Comparison of ENCODE assay signal across 12 mouse cellular contexts in the genomic region with DNA sequence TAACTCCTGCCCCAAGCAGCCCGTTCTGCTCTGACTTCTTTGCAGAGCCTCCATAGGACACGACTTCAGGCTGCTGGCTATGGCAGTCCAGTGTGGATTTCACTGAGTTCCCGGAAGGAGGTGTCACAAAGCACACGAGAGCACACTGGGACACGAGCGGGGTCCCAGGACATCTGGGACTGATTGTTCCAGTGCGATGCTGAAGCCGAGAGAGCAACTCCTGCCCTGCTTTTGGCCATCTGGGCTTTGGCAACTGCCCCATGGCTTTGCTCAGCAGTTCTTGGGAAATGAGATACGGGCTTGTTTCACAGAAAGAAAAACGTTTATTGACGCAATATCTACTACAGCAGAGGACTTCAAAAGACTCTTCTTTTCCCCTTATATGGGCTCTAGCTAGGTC. TPM values are rescaled to one million over a fixed set of nuclear protein-coding genes. Genes with fewer than 3 reads are reported as not detected.
A peak's percentile ranks its signal among the peaks of the same experiment; 100 is the strongest.
DNase-seq lines count a peak whose midpoint lies in the region; ATAC-seq lines count a peak whose summit lies in the region.
"Had no signal": no experiment of that assay in that cellular context is flagged by ENCODE, and none has a peak within 500 bp of the region (broad histone marks: within the 10 kb centered on the region; RNA-seq: fewer than 3 reads in every experiment).

No protein-coding gene starts in this region.

- H3K27me3 ChIP-seq in limb, embryonic 11.5 days (ENCODE audit: control insufficient read depth, insufficient read depth, low read length), result no peaks in the 10 kb centered on the region

- H3K4me1 ChIP-seq in limb, embryonic 11.5 days (ENCODE audit: control insufficient read depth, insufficient read depth, low read length), result no peaks in the 10 kb centered on the region
- H3K4me1 ChIP-seq: forebrain, embryonic 10.5 days had no signal

- ATAC-seq in limb, embryonic 11.5 days (ENCODE audit: insufficient number of reproducible peaks, low FRiP score, low TSS enrichment, low read depth), result no peak
- no peak for ATAC-seq in frontal cortex, adult (ENCODE audit: low TSS enrichment)
- ATAC-seq in erythroid progenitor cell, adult 5-6 weeks (replicated peaks; ENCODE audit: low FRiP score, poor library complexity, severe bottlenecking), result no peak

- H3K4me3 ChIP-seq in limb, embryonic 11.5 days (ENCODE audit: low read depth, low read length), result no peak overlapping the region
- H3K4me3 ChIP-seq: forebrain, embryonic 10.5 days had no signal

- WGBS in limb, embryonic 11.5 days, result 28% methylated on average over 11 of the region's 11 CpGs

- H3K27ac ChIP-seq in limb, embryonic 11.5 days (replicated peaks; ENCODE audit: low read depth, low read length), result no peak overlapping the region
- H3K27ac ChIP-seq: forebrain, embryonic 10.5 days had no signal

- no peaks in the 10 kb centered on the region for H3K36me3 ChIP-seq in limb, embryonic 11.5 days (ENCODE audit: control insufficient read depth, insufficient read depth, low read length)
- H3K36me3 ChIP-seq: forebrain, embryonic 10.5 days had no signal

- DNase-seq in adrenal gland, adult (ENCODE audit: inconsistent age in 2 of 2, low spot score in 1 of 2), result peak; percentile 10 to 46
- no peak for DNase-seq in adrenal gland, postnatal 4 days (ENCODE audit: low spot score in 2 of 2)
- peak; percentile 40 for DNase-seq in embryo, embryonic 10 days (ENCODE audit: low spot score)
- peak; percentile 34 to 46 for DNase-seq in gastrocnemius, postnatal 36 days
- DNase-seq in limb, embryonic 11.5 days (ENCODE audit: low spot score), result peak; percentile 48
- DNase-seq in urinary bladder, adult 2 months (ENCODE audit: low spot score), result no peak

- H3K9me3 ChIP-seq in limb, embryonic 11.5 days (ENCODE audit: control insufficient read depth, low read length), result no peaks in the 10 kb centered on the region
- H3K9me3 ChIP-seq: forebrain, embryonic 10.5 days had no signal

- H3K9ac ChIP-seq in limb, embryonic 11.5 days (ENCODE audit: low read length), result no peak overlapping the region

- intact Hi-C loops in gastrocnemius, postnatal 36 days (cut with DNase I), result no loop called here

- H3K4me2 ChIP-seq in limb, embryonic 11.5 days (ENCODE audit: low read depth, severe bottlenecking), result no peak overlapping the region

RNA-seq across cellular contexts. Expression of gene Rad1, which starts 20.3 kb away (rescaled TPM):
- 10 to 100 TPM; 16.8 to 17.0 TPM for total RNA-seq in adrenal gland, postnatal 4 days (2021)
- total RNA-seq in gastrocnemius, postnatal 36 days (2021), result 1 to 10 TPM; 4.5 to 5.0 TPM
- 33.6 and 39.1 TPM in 2 replicates for polyA plus RNA-seq in limb, embryonic 11.5 days (2014; fragmentation: Nextera tagmentation; extraction: Ambion mirVana)
- polyA plus RNA-seq in urinary bladder, adult 2 months (2012; rRNA removed), result 15.4 and 20.9 TPM in 2 replicates
- 12.6 and 15.9 TPM in 2 replicates for total RNA-seq in erythroid progenitor cell, adult 5-6 weeks (2015; ENCODE audit: low replicate concordance)
- total RNA-seq in erythroid progenitor cell, adult 5-6 weeks (2017; ENCODE audit: low replicate concordance), result 5.4 and 11.6 TPM in 2 replicates

RNA-seq across cellular contexts. Expression of gene Brix1, which starts 20.4 kb away (rescaled TPM):
- total RNA-seq in adrenal gland, postnatal 4 days (2021), result 10 to 100 TPM; 58.6 to 60.3 TPM
- 10 to 100 TPM; 15.2 to 17.6 TPM for total RNA-seq in gastrocnemius, postnatal 36 days (2021)
- 146 and 162 TPM in 2 replicates for polyA plus RNA-seq in limb, embryonic 11.5 days (2014; fragmentation: Nextera tagmentation; extraction: Ambion mirVana)
- 22.9 and 24.6 TPM in 2 replicates for polyA plus RNA-seq in urinary bladder, adult 2 months (2012; rRNA removed)
- 12.6 and 20.1 TPM in 2 replicates for total RNA-seq in erythroid progenitor cell, adult 5-6 weeks (2015; ENCODE audit: low replicate concordance)
- 10.0 and 11.1 TPM in 2 replicates for total RNA-seq in erythroid progenitor cell, adult 5-6 weeks (2017; ENCODE audit: low replicate concordance)

RNA-seq across cellular contexts. Expression of gene Dnajc21, which starts 35.8 kb away (rescaled TPM):
- total RNA-seq in adrenal gland, postnatal 4 days (2021), result 10 to 100 TPM; 22.3 to 28.3 TPM
- total RNA-seq in gastrocnemius, postnatal 36 days (2021), result 10 to 100 TPM; 53.6 to 61.4 TPM
- polyA plus RNA-seq in limb, embryonic 11.5 days (2014; fragmentation: Nextera tagmentation; extraction: Ambion mirVana), result 18.3 and 20.8 TPM in 2 replicates
- polyA plus RNA-seq in urinary bladder, adult 2 months (2012; rRNA removed), result 9.6 and 13.2 TPM in 2 replicates
- 10.8 and 20.5 TPM in 2 replicates for total RNA-seq in erythroid progenitor cell, adult 5-6 weeks (2015; ENCODE audit: low replicate concordance)
- total RNA-seq in erythroid progenitor cell, adult 5-6 weeks (2017; ENCODE audit: low replicate concordance), result 15.2 and 15.8 TPM in 2 replicates

RNA-seq across cellular contexts. Expression of gene Ttc23l, which starts 52.4 kb away (rescaled TPM):
- total RNA-seq in adrenal gland, postnatal 4 days (2021), result not detected
- not detected for total RNA-seq in gastrocnemius, postnatal 36 days (2021)
- not detected in 2 replicates for polyA plus RNA-seq in limb, embryonic 11.5 days (2014; fragmentation: Nextera tagmentation; extraction: Ambion mirVana)
- 0.26 and 0.34 TPM in 2 replicates for polyA plus RNA-seq in urinary bladder, adult 2 months (2012; rRNA removed)
- total RNA-seq in erythroid progenitor cell, adult 5-6 weeks (2015; ENCODE audit: low replicate concordance), result not detected in 2 replicates
- not detected in 2 replicates for total RNA-seq in erythroid progenitor cell, adult 5-6 weeks (2017; ENCODE audit: low replicate concordance)
- polyA plus RNA-seq: forebrain, embryonic 10.5 days; intestine, embryonic 14.5 days; liver, embryonic 16.5 days; neural tube, embryonic 11.5 days had no signal

Comparison
In these comparisons a context has a peak if more than half of its experiments do, and no peak if none do; other contexts are left out.
1. DNase-seq: peak in adrenal gland, adult (2 of 2), embryo, embryonic 10 days (single experiment), gastrocnemius, postnatal 36 days (2 of 2) and limb, embryonic 11.5 days (single experiment); none in adrenal gland, postnatal 4 days (0 of 2) and urinary bladder, adult 2 months (single experiment).